8 mouse cellular contexts compared by ENCODE assay signal in genomic region chr17:32890852-32891238, GRCm38 (mm10). TPM values are rescaled to one million over a fixed set of nuclear protein-coding genes. Genes with fewer than 3 reads are reported as not detected.
DNase-seq lines count a peak whose midpoint lies in the region; ATAC-seq and TF ChIP-seq lines count a peak whose summit lies in the region.

No protein-coding gene starts in this region.

- DNase-seq in cerebellum, adult 9-10 months, result peak; percentile 6
- DNase-seq in cerebellum, postnatal 14 days, result no peak
- no peak for DNase-seq in thymus, adult 2 months
- DNase-seq in thymus, postnatal 0 days (ENCODE audit: low spot score), result no peak
- DNase-seq in liver, embryonic 14.5 days (ENCODE audit: low read depth in 3 of 3, low spot score in 3 of 3), result no peak
- no peak for DNase-seq in c-Kit-positive CD71-positive TER-119-positive erythroid progenitor cells, embryonic 14.5 days (ENCODE audit: low spot score)
- no peak for DNase-seq in layer of hippocampus, adult 8-10 months (ENCODE audit: low spot score in 2 of 2)
- no peak for DNase-seq in left cerebral cortex, adult 9 months (ENCODE audit: low spot score in 2 of 2)

- H3K36me3 ChIP-seq in thymus, adult 2 months (ENCODE audit: control insufficient read depth, insufficient read depth, low read length), result no peaks in the 10 kb centered on the region
- no peaks in the 10 kb centered on the region for H3K36me3 ChIP-seq in liver, embryonic 14.5 days (replicated peaks; ENCODE audit: control insufficient read depth, insufficient read depth, low read depth)

- peak; percentile 44 for ATAC-seq in liver, embryonic 14.5 days (ENCODE audit: insufficient read depth)

- H3K27ac ChIP-seq in thymus, adult 2 months (ENCODE audit: control insufficient read depth, insufficient read depth, low read length), result no peak overlapping the region
- H3K27ac ChIP-seq in liver, embryonic 14.5 days, result no peak overlapping the region

- H3K4me1 ChIP-seq in thymus, adult 2 months (replicated peaks; ENCODE audit: control insufficient read depth, insufficient read depth, low read length), result peaks cover 10% of the 10 kb centered on the region
- peaks cover 0 to 9% of the 10 kb centered on the region in 2 experiments; a peak in 2 of 4 replicates for H3K4me1 ChIP-seq in liver, embryonic 14.5 days (replicated peaks; ENCODE audit: control insufficient read depth in 2 of 2, insufficient read depth in 2 of 2, low read length in 1 of 2)

- no peak for TF ChIP-seq POLR2A in thymus, adult 2 months (IDR thresholded peaks at IDR 0.05; ENCODE audit: control insufficient read depth, extremely low read depth, insufficient read depth, low read length, poor library complexity)

- H3K9me3 ChIP-seq in liver, embryonic 14.5 days (ENCODE audit: control insufficient read depth, low read length), result no peaks in the 10 kb centered on the region

- H3K4me2 ChIP-seq in liver, embryonic 14.5 days (ENCODE audit: low read depth), result peak overlapping the region; percentile 76

- H3K9ac ChIP-seq in liver, embryonic 14.5 days (replicated peaks), result peak overlapping the region; percentile 77

- TF ChIP-seq EP300 in liver, embryonic 14.5 days (IDR thresholded peaks at IDR 0.05; ENCODE audit: low read depth), result no peak

- H3K27me3 ChIP-seq in thymus, adult 2 months (ENCODE audit: control insufficient read depth, insufficient read depth, low read length), result no peaks in the 10 kb centered on the region
- no peaks in the 10 kb centered on the region for H3K27me3 ChIP-seq in liver, embryonic 14.5 days (ENCODE audit: control insufficient read depth, insufficient read depth, low read length)

- WGBS in thymus, adult 2 months, result 6% methylated on average over 11 of the region's 11 CpGs
- 6% methylated on average over 11 of the region's 11 CpGs for WGBS in liver, embryonic 14.5 days (ENCODE audit: insufficient replicate concordance)

- H3K4me3 ChIP-seq in thymus, adult 2 months (ENCODE audit: control insufficient read depth, insufficient read depth, low read length), result peak overlapping the region; percentile 36
- peak overlapping the region; percentile 68 to 79 for H3K4me3 ChIP-seq in liver, embryonic 14.5 days (ENCODE audit: insufficient read depth in 1 of 2, low read depth in 2 of 2, low read length in 2 of 2)

- TF ChIP-seq CTCF in thymus, adult 2 months (IDR thresholded peaks at IDR 0.05; ENCODE audit: borderline replicate concordance, control insufficient read depth, extremely low read depth, insufficient read depth, low read length, poor library complexity), result no peak
- TF ChIP-seq CTCF in liver, embryonic 14.5 days (IDR thresholded peaks at IDR 0.05; ENCODE audit: low read depth), result no peak

RNA-seq across cellular contexts. Expression of gene Zfp870, which starts 0.6 kb away (rescaled TPM):
- polyA plus RNA-seq in thymus, adult 2 months (2012; rRNA removed), result 0.34 and 0.37 TPM in 2 replicates
- 1.2 and 1.9 TPM in 2 replicates for polyA plus RNA-seq in thymus, postnatal 0 days (2015; fragmentation: Nextera tagmentation; extraction: Ambion mirVana)
- polyA plus RNA-seq in liver, embryonic 14.5 days (2012; rRNA removed), result 0.55 and 0.79 TPM in 2 replicates
- 1.5 and 2.8 TPM in 2 replicates for polyA plus RNA-seq in liver, embryonic 14.5 days (2014; fragmentation: Nextera tagmentation; extraction: Ambion mirVana)
- 10 to 100 TPM in 3 of 4 experiments, 1 to 10 TPM in 1; 7.9 to 12.4 (median 11.4) TPM for total RNA-seq in layer of hippocampus, adult 8-10 months (2022)

RNA-seq across cellular contexts. Expression of gene Cyp4f14, which starts 26.3 kb away (rescaled TPM):
- 0.23 and 1.6 TPM in 2 replicates for polyA plus RNA-seq in thymus, adult 2 months (2012; rRNA removed)
- polyA plus RNA-seq in thymus, postnatal 0 days (2015; fragmentation: Nextera tagmentation; extraction: Ambion mirVana), result 0.06 and 0.17 TPM in 2 replicates
- 0.02 TPM in 1 of 2 replicates, not detected in the other for polyA plus RNA-seq in liver, embryonic 14.5 days (2012; rRNA removed)
- polyA plus RNA-seq in liver, embryonic 14.5 days (2014; fragmentation: Nextera tagmentation; extraction: Ambion mirVana), result not detected in 2 replicates
- total RNA-seq in layer of hippocampus, adult 8-10 months (2022), result 1 to 10 TPM; 5.2 to 8.0 (median 6.4) TPM

RNA-seq across cellular contexts. Expression of gene Cyp4f13, which starts 56.4 kb away (rescaled TPM):
- 38.7 and 39.0 TPM in 2 replicates for polyA plus RNA-seq in thymus, adult 2 months (2012; rRNA removed)
- polyA plus RNA-seq in thymus, postnatal 0 days (2015; fragmentation: Nextera tagmentation; extraction: Ambion mirVana), result 11.1 and 14.0 TPM in 2 replicates
- polyA plus RNA-seq in liver, embryonic 14.5 days (2012; rRNA removed), result 3.3 and 3.6 TPM in 2 replicates
- polyA plus RNA-seq in liver, embryonic 14.5 days (2014; fragmentation: Nextera tagmentation; extraction: Ambion mirVana), result 4.1 and 6.0 TPM in 2 replicates
- 10 to 100 TPM; 29.2 to 42.1 (median 33.4) TPM for total RNA-seq in layer of hippocampus, adult 8-10 months (2022)
